Mouse (Mus musculus): ENCODE data around the gene Hoga1. TPM values are rescaled to one million over a fixed set of nuclear protein-coding genes. Genes with fewer than 3 reads are reported as not detected.

The Hoga1 gene
- total RNA-seq, 2 experiments from 2014 or later = 3.4 to 4.2 TPM

DNA sequence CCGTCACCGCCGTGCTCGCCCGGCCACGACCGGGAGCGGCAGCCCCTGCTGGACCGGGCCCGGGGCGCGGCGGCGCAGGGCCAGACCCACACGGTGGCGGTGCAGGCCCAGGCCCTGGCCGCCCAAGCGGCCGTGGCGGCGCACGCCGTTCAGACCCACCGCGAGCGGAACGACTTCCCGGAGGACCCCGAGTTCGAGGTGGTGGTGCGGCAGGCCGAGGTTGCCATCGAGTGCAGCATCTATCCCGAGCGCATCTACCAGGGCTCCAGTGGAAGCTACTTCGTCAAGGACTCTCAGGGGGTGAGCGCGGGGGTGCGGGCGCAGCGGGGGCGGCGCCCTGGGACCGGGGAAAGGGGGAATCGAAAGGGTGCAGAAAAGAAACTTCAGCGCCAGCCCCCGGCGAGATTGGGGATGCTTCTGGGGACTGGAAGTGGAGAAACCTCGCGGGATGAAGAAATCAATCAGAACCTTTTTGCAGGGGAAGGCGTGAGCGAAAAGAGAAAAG, 45.3 kb downstream of the Hoga1 start:
- intact Hi-C loops (cut with DNase I) = no loop called here
- no peak for DNase-seq (ENCODE audit: low spot score in 2 of 2)

DNA sequence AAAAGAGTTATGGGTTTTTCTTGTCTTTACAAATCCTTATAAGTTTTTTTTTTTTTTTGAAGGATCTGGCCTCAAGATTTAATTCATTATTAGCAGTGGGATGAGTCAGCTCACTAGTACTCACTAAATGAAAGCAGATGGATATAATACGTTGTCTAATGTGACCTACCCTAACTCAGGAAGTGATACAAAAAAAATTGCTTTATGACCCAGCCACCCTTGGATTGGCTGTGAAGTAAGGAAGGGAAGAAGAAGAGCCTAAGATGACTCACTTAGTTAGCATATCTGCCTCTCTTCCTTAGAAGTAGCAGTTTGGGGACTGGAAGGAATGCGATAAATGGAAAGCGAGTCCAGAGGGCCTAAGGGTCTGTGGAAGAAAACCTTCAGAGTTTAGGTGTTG, 54.0 kb downstream of the Hoga1 start:
- DNase-seq (ENCODE audit: low spot score in 2 of 2) = no peak
- intact Hi-C loops (cut with DNase I) = no loop called here

DNA sequence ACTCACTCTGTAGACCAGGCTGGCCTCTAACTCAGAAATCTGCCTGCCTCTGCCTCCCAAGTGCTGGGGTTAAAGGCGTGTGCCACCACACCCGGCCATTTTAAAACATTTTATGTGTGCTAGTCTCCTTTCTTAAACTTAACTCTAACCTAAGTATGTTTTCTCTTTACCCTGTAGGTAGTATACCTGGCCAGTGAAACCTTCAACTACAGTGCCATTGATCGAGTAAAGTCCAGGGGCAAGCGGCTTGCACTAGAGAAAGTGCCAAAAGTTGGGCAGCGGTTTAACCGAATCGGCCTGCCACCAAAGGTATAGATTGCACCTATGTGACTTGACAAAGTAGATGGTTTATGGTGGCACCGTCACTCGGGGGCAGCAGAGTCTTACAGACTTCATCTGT, 59.3 kb downstream of the Hoga1 start:
- intact Hi-C loops (cut with DNase I) = no loop called here
- no peak for DNase-seq (ENCODE audit: low spot score in 2 of 2)

DNA sequence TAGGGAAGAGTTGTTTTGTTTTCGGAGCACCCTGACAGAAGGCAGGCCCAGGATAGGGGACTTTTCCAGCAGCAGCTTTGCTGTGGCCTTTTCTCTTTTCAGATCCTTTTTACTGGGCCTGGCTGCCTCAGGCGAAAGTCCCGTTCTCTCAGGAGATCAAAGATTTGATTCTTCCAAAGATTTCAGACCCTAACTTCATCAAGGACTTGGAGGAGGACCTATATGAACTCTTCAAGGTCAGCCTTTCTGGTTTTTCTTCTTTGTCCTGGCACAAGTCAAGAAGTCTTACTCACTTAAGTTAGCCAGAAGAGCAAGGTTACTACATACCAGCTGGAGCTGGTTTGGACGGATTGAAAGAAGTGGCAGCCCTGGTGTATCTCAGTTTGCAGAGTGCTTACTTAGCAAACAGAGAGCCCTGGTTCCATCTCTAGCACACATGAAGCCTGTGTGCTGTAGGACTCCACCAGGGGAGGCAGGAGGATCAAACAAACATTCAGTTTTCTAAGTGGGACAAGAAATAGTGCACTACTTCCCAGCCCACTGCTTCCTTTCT, 70.4 kb downstream of the Hoga1 start:
- DNase-seq (ENCODE audit: low spot score in 2 of 2) = no peak
- intact Hi-C loops (cut with DNase I) = no loop called here

DNA sequence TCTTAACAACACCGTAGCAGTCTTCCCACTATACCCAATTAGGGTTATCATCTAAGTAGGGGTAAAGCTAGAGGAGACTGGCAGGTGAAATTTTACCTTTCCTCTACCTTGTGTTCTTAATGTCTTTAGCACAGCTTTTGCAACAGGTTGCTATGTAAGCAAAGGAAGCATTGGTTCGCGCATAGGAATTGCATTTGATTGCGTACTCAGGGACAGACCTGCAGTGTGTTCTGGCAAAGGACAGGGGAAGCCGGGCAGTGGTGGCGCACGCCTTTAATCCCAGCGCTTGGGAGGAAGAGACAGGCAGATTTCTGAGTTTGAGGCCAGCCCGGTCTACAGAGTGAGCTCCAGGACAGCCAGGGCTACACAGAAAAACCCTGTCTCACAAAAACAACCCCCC, 72.7 kb downstream of the Hoga1 start:
- intact Hi-C loops (cut with DNase I) = no loop called here
- no peak for DNase-seq (ENCODE audit: low spot score in 2 of 2)

DNA sequence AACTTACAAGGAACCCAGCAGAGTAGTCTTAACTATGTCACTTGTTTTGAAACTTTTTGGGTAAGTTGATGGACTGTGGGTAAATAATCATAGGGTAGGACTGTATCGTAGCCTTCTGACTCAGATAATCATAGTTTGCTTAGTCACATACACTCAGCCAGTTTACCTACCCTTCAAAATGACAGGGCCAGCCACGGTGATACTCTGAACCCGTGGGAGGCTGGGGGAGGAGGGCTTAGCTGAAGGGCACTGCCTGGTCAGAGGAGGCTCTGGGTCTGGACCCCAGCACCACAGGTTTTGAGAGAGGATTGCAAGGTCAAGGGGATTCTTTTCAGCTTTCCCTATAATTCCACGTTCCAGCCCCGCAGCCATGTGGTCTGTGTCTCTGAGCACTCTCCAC, 73.2 kb downstream of the Hoga1 start:
- intact Hi-C loops (cut with DNase I) = no loop called here
- no peak for DNase-seq (ENCODE audit: low spot score in 2 of 2)

DNA sequence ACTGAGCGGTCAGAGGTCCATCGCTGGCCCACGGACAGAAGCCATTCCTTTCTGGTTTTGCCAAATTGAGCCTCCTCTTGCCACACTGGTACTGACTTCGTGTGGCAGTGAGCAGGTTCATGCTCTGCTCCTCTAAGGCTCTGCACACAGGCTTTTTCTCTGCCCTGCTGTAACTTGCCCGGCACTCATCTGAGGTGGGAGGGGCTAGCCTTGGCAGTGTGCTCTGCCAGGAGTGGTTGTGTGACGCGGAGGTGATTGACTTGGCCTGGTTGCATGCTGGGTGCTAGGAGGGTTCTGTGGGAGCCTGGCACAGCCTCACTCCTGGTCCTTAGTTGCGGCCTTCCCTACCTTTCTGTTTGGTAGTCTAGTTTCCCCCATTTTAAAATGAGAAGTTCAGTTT, 75.0 kb downstream of the Hoga1 start:
- intact Hi-C loops (cut with DNase I) = no loop called here
- DNase-seq (ENCODE audit: low spot score in 2 of 2) = no peak

Other genes with a start within 250 kb of the Hoga1 start
- gene Arhgap19, start 243.6 kb upstream of the Hoga1 start, total RNA-seq (2021) = 1 to 10 TPM; 2.7 to 3.4 TPM
- 10 to 100 TPM; 15.5 to 17.6 TPM for gene Frat1, start 215.6 kb upstream of the Hoga1 start, total RNA-seq (2021)
- 10 to 100 TPM in 1 of 2 experiments, 1 to 10 TPM in 1; 7.6 to 10.2 TPM for gene Frat2, start 197.5 kb upstream of the Hoga1 start, total RNA-seq (2021)
- gene Rrp12, start 149.4 kb upstream of the Hoga1 start, total RNA-seq (2021) = 10 to 100 TPM; 32.2 to 34.1 TPM
- 100 to 1,000 TPM; 530 to 626 TPM for gene Pgam1, start 133.7 kb upstream of the Hoga1 start, total RNA-seq (2021)
- 10 to 100 TPM; 21.0 to 27.3 TPM for gene Exosc1, start 112.2 kb upstream of the Hoga1 start, total RNA-seq (2021)
- 10 to 100 TPM; 45.4 to 48.5 TPM for gene Zdhhc16, start 112.1 kb upstream of the Hoga1 start, total RNA-seq (2021)
- 10 to 100 TPM; 25.2 to 36.7 TPM for gene Mms19, start 64.5 kb upstream of the Hoga1 start, total RNA-seq (2021)
- 10 to 100 TPM; 12.2 to 15.1 TPM for gene Ubtd1, start 63.8 kb upstream of the Hoga1 start, total RNA-seq (2021)
- not detected for gene Ankrd2, start 9.6 kb upstream of the Hoga1 start, total RNA-seq (2021)
- under 1 TPM; 0.62 to 0.86 TPM for gene 4933411K16Rik, start 6.6 kb downstream of the Hoga1 start, total RNA-seq (2021)
- gene Morn4, start 40.7 kb downstream of the Hoga1 start, total RNA-seq (2021) = 10 to 100 TPM; 67.8 to 75.3 TPM
- 10 to 100 TPM; 63.6 to 72.2 TPM for gene Pi4k2a, start 44.9 kb downstream of the Hoga1 start, total RNA-seq (2021)
- 10 to 100 TPM; 29.3 to 40.2 TPM for gene Avpi1, start 83.4 kb downstream of the Hoga1 start, total RNA-seq (2021)
- gene Marveld1, start 101.8 kb downstream of the Hoga1 start, total RNA-seq (2021) = 1 to 10 TPM; 9.5 to 9.8 TPM
- gene Zfyve27, start 118.3 kb downstream of the Hoga1 start, total RNA-seq (2021) = 10 to 100 TPM; 78.8 to 94.5 TPM
- gene Sfrp5, start 156.6 kb downstream of the Hoga1 start, total RNA-seq (2021) = under 1 TPM; 0.27 to 0.76 TPM
- gene Golga7b, start 202.0 kb downstream of the Hoga1 start, total RNA-seq (2021) = 100 to 1,000 TPM; 122 to 150 TPM